Mouse (Mus musculus) kidney, adult 18-20 months (tissue): ENCODE measurements around the gene Phgr1.

Source experiments
- DNase-seq: peaks from one replicate; pipeline ENCODE4 v3.0.0; 2021

Phgr1 gene

DNA sequence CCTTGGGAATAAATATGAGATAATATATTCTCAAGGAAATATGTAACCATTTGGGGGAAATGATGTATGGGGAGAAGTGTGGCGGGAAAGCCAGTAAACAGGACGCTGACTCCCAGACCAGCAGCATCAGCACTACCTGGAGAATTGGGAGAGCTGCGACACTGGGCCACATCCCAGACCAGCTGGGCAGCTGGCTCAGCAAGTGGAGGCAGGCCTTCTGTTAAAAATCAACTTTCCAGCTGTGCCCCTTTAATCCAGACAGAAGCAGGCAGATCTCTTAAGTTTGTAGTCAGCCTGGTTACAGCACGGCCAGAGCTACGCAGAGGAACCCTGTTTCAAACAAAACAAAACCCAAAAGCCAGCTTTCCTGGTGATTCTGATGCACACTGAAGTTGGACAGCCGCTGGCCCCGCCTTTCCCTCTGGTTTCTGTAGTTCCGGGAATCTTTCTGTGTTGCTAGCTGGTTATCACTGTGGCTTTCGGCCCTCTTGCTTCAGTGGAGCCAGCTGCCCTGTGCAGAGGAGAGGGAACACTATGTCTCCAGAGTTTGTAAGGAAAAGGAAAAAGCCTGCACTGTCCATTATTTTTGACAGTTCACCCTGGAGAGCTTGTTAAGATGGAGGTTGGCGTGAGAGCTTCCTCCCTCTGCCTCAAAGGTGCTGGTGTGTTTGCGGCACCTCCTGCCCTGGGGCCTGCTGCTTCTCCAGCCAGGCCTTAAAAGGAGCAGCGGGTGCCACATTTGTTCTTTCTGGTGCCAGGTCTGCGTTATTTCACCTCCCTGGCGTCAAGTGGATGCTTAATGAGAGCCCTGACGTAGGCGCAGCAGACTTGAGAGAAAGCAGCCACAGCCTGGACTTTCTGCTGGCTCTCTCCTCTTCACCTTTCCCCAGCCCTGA lies 20.4 kb upstream of the Phgr1 start:
- DNase-seq, result peak; percentile 31

DNA sequence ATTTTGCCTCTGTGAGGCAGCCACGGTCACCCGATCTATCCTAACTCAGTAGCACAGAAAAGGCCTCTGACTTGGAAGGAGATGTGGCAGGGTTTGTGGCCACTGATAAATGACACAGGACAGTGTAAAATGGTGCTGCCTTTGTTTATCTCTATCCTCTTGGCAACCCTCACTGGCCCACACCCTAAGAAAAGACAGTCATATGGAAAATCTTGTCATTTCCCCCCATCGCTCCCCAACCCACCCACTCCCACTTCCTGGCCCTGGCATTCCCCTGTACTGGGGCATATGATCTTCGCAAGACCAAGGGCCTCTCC lies 19.8 kb upstream of the Phgr1 start:
- no peak for DNase-seq

DNA sequence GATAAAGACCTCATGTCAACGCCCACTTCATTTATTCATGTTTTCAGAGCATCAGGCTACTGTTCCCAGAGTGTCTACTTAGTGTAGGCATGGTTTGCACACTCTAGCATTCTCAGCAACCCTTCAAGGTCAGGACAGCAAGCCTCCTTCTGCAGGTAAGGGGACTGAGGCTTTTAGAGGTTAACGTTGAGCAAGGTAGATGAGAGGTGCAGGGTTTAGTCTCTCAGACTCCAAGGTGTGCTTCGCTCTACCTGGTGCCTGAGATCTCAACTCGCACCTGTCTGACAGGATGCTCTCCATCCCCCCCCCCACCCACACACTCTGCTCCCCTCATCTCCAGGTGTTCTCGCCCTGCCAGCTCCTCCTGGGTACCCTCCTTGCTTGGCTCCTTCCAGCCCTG lies 18.4 kb upstream of the Phgr1 start:
- DNase-seq, result no peak

DNA sequence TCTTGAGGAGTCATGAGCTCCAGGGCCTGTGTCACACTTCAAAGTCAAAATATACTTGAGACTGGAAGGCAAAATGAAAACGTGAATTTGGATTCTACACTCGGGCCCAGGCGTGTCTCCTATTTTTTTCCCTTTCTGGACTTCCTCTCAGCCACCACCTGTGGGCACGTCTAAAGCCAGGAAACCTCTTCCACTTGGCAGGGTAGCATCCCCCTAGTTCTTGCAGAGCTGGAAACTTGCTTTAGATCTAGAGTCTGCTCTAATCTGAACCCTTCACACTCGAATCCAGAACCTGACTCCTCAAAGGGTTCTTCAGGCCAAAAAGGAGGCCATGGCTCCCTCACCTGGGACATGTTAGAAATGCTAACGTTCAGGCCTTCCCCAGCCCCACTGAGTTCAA lies 17.2 kb upstream of the Phgr1 start:
- no peak for DNase-seq

DNA sequence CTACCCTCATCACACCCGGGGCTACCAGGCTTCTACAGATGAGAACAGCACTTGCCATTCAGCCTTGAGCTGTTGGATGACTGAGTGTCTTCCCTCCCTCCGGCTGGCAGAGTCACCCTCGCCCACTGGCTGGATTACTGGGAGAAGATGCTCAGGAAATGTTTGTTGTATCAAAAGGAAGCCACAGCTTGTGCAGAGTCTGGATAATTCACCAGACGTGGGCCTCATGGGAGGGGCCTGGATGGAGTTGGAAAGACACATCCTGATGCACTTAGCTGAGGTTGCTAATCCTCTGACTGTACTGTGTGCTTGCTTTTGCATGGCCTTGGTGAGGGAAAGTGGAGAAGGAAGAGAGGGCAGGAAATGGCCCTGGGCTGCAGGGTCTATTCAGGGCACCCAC lies 16.5 kb upstream of the Phgr1 start:
- DNase-seq, result no peak

DNA sequence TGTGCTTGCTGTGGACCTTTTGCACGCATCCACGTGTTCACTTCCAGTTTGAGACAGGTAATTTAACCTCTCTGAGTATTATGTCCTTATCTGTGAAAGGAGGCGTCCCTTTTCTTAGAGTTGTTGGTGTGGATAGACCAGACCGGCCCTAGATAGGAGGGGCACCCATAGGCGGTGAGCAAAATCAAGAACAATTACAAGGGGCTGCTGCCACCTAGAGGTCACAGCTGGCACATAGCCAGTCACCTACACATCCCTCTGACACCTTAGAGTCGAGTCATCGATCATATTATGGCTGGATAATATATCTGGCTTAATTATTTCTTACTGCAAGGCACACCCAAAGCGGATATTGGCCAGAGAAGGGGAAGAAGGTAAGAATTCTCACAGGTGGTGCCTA lies 12.7 kb upstream of the Phgr1 start:
- peak; percentile 50 for DNase-seq

DNA sequence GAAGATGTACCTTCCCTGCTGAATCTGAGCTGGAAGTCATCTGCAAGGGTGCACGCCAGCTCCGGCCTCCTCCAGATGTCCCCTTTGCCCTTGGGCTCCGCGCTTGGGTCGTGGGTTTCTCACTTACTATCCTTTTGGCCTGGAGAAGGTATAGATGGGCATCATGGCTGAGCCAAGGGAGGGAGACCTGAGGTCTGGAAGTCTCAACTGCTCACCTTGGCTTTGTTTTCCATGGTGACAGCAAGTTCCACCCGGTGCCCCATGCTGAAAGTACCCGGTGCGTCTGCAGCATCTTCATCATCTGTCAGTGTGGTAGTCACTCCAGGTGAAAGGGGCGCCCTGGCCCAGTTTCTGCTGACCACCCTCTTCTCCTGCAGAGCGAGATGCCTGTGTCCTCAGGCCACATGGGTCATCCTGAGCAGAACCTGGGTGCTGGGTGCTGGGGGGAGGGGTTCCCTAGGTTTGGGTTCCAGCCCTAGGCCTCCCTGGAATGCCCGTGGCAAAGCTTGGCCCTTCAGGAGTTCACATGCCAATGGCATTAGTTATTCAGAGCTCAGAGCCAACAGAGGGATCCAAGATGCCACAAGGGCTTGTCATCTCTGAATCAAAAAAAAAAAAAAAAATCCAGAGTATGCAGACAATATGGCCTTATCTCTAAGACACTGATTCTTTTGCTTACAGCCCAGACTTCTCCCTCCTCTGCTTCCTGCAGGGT lies 12.1 kb upstream of the Phgr1 start:
- DNase-seq, result no peak

DNA sequence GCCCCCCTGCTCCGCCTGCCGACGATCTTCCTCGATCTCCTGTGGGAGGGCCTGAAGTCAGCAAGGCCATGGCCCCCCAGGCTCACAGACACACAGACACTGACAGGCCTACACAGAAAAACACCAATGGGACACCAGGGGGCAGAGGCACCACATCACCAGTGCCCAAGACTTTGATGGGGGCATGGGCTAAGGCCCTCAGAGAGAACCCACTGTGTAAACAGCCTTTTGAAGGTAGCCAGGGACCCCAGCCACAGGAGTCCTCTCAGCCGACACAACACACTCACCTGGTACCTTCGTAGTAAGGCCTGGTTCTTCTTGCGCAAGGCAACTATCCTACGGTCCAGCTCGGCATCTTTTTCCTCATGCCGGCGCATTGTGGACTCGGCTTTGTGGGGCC lies 11.2 kb upstream of the Phgr1 start:
- no peak for DNase-seq

DNA sequence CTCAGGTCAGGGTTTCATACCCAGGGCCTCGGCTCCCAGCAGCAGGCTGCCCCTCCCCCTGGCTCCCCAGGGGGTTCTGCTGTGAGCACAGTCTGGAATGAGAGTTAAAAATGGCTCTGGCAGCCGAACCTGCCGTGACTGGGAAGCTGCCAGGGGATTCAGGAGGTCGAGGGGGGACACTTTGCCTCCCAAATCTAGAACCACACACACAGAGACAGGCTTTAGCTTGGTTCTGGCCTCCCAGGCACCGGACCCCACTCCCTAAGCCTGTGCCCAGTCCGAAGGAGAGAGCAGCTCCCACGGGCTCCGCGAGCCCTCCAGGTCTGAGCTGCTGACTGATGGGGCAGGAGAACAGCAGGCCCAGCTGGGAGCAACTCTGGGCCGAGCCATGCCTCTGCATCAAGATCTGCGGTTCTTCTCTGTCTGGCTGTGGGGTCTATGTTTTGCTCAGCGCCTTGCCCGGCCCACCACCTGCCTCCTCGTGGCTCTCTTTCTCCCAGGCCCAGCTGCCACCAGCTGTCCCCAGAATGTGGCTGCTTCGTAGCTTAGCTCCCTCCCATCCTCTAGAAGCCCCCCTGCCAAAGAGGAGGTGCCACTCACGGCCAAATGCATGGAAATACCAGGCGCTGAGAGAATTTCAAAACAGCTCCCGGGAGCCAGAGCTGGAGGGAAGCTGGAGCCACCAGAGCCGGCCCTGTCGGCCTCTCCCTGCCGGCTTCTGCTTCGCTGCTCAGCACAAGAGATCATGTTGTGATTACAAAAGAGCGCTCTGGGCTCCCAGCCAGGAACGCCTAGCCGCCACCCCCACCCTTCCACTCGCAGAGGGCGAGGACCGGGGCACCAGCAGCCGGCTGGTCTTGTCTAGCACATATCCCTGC lies 10.4 kb upstream of the Phgr1 start, which contains the start of gene Ccdc9b:
Gene Ccdc9b (minus strand): TSS at position 756 of the 878 bp plus-strand sequence.
- DNase-seq, result peak; percentile 95

DNA sequence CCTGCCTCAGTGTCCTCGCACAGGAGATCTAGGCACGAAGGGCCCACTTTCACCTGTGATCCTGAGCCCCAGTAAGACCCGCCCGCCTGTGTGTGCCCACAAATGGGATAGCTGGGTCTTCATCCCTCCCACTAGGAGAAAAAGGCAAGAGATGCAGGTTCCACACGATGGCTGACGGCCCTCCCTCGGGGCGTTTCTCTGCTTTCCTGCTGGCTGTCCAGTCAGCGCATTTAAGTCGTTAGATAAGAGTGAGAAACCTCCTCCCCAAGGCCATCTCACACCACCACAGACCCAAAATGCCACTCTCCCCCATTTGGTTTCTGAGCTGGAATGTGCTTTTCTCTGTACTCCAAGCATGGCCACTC lies 9.8 kb upstream of the Phgr1 start:
- DNase-seq, result no peak

DNA sequence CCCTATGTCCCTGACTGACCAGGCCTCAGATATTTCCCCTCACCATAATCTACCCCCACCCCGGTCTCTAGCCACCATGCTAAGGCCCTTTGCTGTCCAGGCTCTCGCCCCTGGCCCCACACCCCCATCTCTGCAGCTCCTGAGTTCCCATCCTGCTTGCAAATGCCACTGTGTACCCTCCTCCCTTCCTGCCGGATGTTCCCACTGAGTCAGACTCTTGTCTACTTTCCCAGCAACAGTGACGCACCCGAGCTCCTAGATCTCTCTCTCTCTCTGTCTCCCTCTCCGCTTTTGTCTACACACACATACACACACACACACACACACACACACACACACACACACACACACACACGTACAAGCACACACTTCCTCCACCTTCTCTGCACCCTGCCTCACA lies 9.1 kb upstream of the Phgr1 start:
- DNase-seq, result peak; percentile 37

DNA sequence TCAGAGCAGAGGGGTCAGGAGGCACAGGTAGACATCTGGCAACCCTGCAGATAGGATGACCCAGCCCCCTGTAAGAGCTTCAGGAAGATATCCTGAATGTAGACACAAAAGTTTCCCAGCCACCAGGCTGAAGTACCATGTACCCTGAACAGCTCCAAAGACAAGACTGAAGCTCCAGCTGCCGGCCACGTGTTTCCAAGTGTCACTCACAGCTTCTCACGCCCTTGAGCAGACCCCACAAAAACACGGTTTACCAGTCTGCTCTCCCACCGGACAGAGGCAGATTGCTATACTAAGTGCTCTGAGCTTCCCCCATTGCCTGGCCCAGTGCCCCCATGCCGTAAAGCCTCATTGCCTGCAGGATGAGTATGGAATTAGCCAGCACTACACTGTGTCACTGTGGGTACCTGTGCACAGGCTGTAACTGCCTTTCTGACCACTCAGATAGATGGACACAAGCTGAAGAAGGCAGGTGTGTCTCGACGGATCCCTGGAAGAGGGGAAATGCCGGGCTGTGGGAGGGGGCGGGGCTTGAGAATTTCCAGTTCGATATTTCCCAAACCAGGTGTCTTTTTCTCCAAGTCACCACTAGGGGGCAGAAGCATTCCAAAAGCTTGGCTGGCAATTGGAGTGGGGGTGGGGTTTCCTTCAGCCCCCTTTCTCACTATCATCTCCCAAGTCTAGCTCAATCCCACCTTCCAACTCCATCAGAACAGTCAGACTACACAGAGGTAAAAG lies 8.3 kb upstream of the Phgr1 start:
- DNase-seq, result peak; percentile 59

DNA sequence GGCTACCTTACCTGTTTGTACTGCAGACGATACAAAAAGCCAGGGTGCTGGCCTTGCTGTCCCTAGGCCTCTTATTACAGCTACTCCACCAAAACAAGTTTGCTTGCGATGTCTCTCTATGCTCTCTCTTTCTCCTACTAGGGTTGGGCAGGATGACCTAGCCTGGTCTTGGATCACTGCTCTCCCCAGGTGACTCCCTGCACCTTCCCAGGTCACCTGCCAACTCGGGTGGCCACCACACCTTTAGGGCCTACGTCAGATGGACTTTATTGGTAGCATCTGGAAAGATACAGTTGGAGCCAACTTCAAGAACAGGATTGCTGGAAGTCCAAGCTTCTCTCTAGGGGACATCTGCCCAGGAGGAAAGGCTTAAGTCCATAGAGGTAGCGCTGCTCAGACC lies 7.7 kb upstream of the Phgr1 start:
- DNase-seq, result no peak

DNA sequence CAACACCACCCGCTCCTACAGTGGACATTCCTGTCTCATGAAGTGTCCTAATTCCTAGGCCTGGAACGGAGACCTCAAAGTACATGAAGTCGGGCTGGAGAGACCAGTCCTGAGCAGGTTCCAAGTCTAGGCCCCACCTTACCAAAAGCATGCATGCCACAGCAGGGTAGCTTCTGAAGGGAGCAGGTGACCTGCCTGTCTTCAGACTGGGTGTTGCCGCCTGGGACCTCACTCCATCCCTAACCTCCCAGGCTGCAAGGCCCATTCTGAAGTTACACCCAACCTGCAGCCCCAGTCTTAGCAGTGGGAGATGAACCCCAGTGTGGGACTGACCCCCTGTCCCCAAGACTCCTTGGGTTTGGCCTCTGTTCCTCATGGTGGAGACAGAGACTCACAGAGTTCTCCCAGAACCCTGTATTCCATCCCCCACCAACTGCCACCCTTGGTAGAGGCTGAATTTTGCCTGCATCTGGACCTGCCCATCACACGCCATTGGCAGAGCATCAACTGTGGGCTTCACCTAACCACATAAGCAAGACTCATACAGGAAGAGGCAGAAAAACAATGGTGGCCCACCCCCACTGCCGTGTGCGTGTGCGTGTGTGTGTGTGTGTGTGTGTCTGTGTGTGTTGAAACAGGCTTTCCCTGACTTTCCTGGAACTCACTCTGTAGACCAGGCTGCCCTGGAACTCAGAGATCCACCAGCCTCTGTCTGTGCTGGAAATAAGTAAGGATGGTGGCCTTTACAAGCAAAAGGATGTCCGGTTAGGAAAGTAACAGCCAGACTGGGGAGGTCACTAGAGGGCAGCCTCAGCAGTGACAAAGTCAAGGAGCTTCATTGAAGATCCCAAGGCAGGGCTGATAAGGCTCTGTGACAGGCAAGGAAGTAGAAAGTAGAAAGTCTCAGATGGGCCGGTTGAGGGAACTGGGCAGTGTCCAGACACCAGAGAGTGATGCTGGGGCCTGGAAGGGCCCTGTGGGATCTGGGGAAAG lies 6.2 kb upstream of the Phgr1 start:
- DNase-seq, result no peak

DNA sequence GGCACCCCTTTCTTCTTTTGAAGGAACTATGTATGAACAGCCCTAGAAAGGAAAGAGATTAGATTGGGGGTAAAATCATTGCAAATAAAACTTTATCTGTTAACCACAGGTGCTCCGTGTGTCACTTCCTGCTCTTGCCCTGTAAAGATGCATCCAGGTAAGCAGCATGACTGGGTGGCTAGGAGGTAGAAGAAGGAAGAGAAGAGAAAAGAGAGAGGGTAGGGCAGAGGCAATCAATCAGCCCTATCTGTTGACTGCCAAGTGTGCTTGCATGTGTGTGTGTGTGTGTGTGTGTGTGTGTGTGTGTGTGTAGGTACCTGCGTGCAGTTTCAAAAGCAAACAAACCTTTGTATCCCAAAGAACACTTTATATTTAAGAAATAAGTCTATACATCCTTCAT lies 2.0 kb downstream of the Phgr1 start:
- no peak for DNase-seq

DNA sequence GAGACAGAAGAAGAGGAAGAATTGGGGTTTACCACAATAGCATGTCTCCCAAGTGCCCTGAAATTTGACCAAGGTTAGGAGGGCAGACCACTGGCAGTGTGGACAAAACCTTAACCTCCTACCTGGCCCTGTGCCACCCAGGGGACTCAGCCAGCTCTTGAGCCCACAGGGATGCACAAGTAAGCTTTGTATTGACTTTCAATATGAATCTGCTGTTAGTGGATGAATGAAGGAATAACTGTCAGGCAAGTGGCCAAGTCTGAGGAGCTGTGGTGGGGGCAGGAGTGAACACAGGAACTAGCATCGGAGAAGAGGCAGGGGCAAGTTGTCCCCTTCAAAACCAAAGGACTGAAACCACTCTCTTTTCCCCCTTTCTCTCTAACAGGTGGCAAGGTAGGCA lies 2.8 kb downstream of the Phgr1 start:
- no peak for DNase-seq

DNA sequence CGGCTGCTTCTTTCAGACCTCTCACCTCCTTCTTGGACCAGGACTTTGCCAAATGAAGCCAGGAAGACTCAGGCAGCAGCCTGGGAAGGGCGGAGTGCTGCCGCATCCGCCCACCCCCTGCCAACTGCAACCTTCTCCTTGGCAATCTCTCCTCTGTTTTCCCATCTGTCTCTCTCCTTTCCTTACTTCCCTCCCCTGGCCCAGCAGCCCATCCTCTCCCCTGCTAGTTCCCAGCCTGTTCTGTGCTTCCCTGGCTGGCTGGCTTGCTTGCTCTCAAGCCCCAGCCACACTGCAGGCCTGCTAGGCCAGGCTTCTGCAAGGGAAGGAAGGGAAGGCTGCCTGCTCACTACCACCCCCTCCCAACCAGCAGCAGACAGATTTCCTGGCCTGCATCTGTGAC lies 3.3 kb downstream of the Phgr1 start:
- DNase-seq, result no peak

DNA sequence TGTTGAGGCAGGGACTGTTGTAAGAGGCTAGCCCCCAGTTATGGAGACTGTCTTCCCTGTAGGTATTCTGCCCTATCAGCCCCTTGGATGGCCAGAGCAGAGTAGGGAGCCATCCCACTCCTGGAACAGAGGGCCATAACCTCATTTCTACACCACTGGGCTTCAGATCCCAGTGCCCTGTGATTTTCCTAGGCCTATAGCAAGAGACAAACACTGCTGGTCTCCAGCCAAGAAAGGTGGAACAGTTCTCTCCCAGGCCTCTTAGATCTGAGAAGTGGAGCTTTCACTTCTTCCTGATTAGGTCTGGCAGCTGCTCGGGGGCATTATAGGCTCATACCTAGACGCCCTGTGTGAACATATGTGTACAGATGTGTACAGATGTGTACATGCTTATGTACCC lies 3.7 kb downstream of the Phgr1 start:
- DNase-seq, result no peak

DNA sequence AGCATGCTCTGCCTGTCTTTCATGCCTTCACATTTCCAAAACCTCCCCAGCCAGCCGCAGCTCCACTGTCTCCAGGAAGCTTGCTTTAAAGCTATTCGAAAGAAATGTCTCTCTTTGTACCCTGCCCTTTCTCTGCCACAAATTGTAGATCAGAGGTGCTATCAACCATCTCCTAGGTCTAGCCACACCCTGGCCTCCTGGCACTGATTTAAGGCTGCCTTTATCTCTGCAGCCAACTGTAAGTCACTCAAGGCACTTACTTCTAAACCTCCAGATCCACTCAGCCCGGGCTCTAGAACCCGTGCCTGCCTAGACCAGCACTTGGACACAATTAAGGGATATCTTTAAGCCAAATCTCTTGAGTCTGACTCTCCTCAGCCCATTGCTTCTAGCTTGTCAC lies 5.8 kb downstream of the Phgr1 start:
- DNase-seq, result no peak

DNA sequence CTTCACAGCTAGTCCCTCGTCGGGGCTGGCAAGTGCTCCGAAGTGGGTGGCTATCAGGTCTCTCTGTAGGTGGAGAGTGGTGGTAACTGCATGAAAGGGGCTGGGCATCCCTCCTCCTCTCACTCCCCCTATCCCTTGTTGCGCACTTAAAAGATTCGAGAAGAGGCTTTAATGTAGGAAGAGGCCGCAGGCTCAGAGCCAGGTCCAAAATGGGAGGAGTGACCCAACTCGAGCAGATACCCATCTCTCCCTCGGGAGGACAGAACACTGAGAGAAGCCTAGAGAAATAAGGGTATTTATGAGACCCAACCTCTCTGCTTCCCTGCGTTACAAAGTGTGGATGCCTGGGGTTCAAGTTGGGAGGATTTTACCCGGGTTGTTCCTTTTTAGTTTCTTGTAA lies 6.5 kb downstream of the Phgr1 start:
- DNase-seq, result no peak
